Mouse (Mus musculus) fibroblast of lung, adult 2 months (primary cell): Measurements from ENCODE around the gene Brs3.

Source experiments
- DNase-seq: peaks from one replicate; pipeline ENCODE4 v3.0.0-alpha.2; 2011; ENCODE audit warnings: low read depth

The Brs3 gene

GRCm38 (mm10) chrX:57042774-57043173 is at the start of gene Brs3:
Gene Brs3 (plus strand): TSS chrX:57043074.
- no peak for DNase-seq

- DNase-seq: no peak
These were observed 30.0 kb upstream of the Brs3 start for GRCm38 (mm10) chrX:57012891-57013290.

- no peak for DNase-seq
These were observed 995 bp downstream of the Brs3 start for GRCm38 (mm10) chrX:57043869-57044268.

- no peak for DNase-seq
These were observed 9.9 kb downstream of the Brs3 start for GRCm38 (mm10) chrX:57052848-57053173.

GRCm38 (mm10) chrX:57053174-57053992 is 10.5 kb downstream of the Brs3 start, which contains the start of gene Htatsf1:
Gene Htatsf1 (plus strand): TSS chrX:57053583.
- peak; percentile 44 for DNase-seq

- no peak for DNase-seq
These were observed 11.1 kb downstream of the Brs3 start for GRCm38 (mm10) chrX:57053993-57054385.

- DNase-seq: peak; percentile 1
These were observed 38.6 kb downstream of the Brs3 start for GRCm38 (mm10) chrX:57081496-57081895.

- no peak for DNase-seq
These were observed 44.9 kb downstream of the Brs3 start, which contains the start of gene Vgll1 for GRCm38 (mm10) chrX:57087806-57088205. Gene Vgll1 (plus strand): TSS chrX:57088106.
